In the genomic region with DNA sequence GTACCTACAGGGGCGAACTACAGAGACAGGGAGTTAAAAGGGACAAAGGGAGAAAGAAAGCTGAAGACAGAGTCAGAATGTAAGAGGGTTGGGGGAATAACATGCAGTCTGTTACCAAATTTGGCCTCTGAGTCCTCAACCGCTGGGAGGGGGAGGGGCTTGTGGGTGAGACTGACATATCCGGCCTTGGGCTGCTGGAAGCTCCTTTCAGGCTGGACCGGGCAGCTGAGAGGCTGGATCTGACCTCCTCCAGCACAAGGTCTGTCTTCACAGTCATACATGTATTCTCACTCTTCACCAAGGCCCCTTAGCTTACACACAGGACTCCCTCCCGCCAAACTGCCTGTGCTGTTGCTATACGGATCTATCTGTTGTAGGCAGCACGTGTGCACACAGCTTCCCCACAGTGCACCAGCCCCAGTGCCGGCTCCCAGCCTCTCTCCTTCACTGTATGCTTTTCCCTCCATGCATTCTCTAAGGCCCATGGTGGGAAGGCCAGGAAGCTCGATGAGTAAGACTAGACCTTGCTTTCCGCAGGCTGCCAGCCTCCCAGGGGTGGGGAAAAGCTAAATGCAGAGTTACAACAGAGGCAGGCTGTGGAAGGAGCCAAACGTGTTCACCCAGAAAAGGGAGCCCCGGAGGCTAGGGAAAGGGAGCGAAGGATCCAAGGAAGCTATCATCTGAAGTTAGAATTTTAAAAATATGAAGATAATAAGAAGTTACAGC, we compare ENCODE assay signal across 7 mouse cellular contexts. TPM values are rescaled to one million over a fixed set of nuclear protein-coding genes. Genes with fewer than 3 reads are reported as not detected.
DNase-seq lines count a peak whose midpoint lies in the region; ATAC-seq lines count a peak whose summit lies in the region.

No protein-coding gene starts in this region.

- peak; percentile 60 for DNase-seq in ES-E14 (ENCODE audit: low read depth, low spot score)
- DNase-seq in adrenal gland, adult 2 months: peak; percentile 89
- DNase-seq in forebrain, embryonic 14.5 days (ENCODE audit: low spot score): peak; percentile 8
- peak; percentile 47 to 54 for DNase-seq in thymus, postnatal 10 days (ENCODE audit: low spot score in 2 of 2)

- H3K4me1 ChIP-seq in ES-E14 (ENCODE audit: control insufficient read depth in 2 of 2, insufficient read depth in 2 of 2, low read length in 2 of 2, poor library complexity in 1 of 2): peaks cover 25 to 34% of the 10 kb centered on the region in 2 experiments
- peaks cover 18% of the 10 kb centered on the region for H3K4me1 ChIP-seq in forebrain, embryonic 14.5 days (ENCODE audit: control insufficient read depth, insufficient read depth, low read length)
- peaks cover 50% of the 10 kb centered on the region for H3K4me1 ChIP-seq in hindbrain, embryonic 13.5 days (replicated peaks)
- peaks cover 46% of the 10 kb centered on the region for H3K4me1 ChIP-seq in limb, embryonic 15.5 days
- peaks cover 40% of the 10 kb centered on the region for H3K4me1 ChIP-seq in midbrain, embryonic 16.5 days (ENCODE audit: control insufficient read depth, insufficient read depth, low read length)

- in situ Hi-C loops in ES-E14 (cut with MboI; ENCODE audit: low sequenced_read_pairs in 2 of 2, unreplicated experiment in 2 of 2): no loop called here

- no peaks in the 10 kb centered on the region for H3K27me3 ChIP-seq in forebrain, embryonic 14.5 days (replicated peaks; ENCODE audit: control insufficient read depth, insufficient read depth, low read length)
- H3K27me3 ChIP-seq in hindbrain, embryonic 13.5 days: no peaks in the 10 kb centered on the region
- no peaks in the 10 kb centered on the region for H3K27me3 ChIP-seq in limb, embryonic 15.5 days
- H3K27me3 ChIP-seq in midbrain, embryonic 16.5 days (ENCODE audit: control insufficient read depth, insufficient read depth, low read depth, low read length): no peaks in the 10 kb centered on the region

- peak overlapping the region; percentile 44 to 51 for H3K4me3 ChIP-seq in ES-E14 (ENCODE audit: insufficient read depth in 1 of 2, low read depth in 1 of 2, low read length in 2 of 2, poor library complexity in 1 of 2, severe bottlenecking in 1 of 2)
- no peak overlapping the region for H3K4me3 ChIP-seq in forebrain, embryonic 14.5 days (ENCODE audit: low read depth, low read length)
- H3K4me3 ChIP-seq in hindbrain, embryonic 13.5 days: peak overlapping the region; percentile 3; the same call in 1 of the 2 replicates
- peak overlapping the region; percentile 19 for H3K4me3 ChIP-seq in limb, embryonic 15.5 days
- H3K4me3 ChIP-seq in midbrain, embryonic 16.5 days (ENCODE audit: low read depth, low read length): no peak overlapping the region

- WGBS in forebrain, embryonic 14.5 days: 40% methylated on average over 13 of the region's 13 CpGs
- 24% methylated on average over 13 of the region's 13 CpGs for WGBS in hindbrain, embryonic 13.5 days
- WGBS in limb, embryonic 15.5 days: 16% methylated on average over 13 of the region's 13 CpGs
- WGBS in midbrain, embryonic 16.5 days: 39% methylated on average over 13 of the region's 13 CpGs

- no peaks in the 10 kb centered on the region for H3K9me3 ChIP-seq in ES-E14 (ENCODE audit: control insufficient read depth, insufficient read depth, low read depth, low read length)
- H3K9me3 ChIP-seq in forebrain, embryonic 14.5 days (replicated peaks; ENCODE audit: control insufficient read depth, low read length): no peaks in the 10 kb centered on the region
- H3K9me3 ChIP-seq in hindbrain, embryonic 13.5 days: no peaks in the 10 kb centered on the region
- H3K9me3 ChIP-seq in limb, embryonic 15.5 days: no peaks in the 10 kb centered on the region
- H3K9me3 ChIP-seq in midbrain, embryonic 16.5 days (replicated peaks; ENCODE audit: control insufficient read depth, low read length, poor library complexity, severe bottlenecking): no peaks in the 10 kb centered on the region

- peak overlapping the region; percentile 86 for H3K27ac ChIP-seq in ES-E14 (ENCODE audit: insufficient read depth, low read depth, low read length, poor library complexity, severe bottlenecking)
- no peak overlapping the region for H3K27ac ChIP-seq in forebrain, embryonic 14.5 days (ENCODE audit: low read depth, low read length)
- H3K27ac ChIP-seq in hindbrain, embryonic 13.5 days: peak overlapping the region; percentile 25; the same call in 1 of the 2 replicates
- H3K27ac ChIP-seq in limb, embryonic 15.5 days: peak overlapping the region; percentile 78
- no peak overlapping the region for H3K27ac ChIP-seq in midbrain, embryonic 16.5 days (ENCODE audit: low read length)

- no peak for ATAC-seq in forebrain, embryonic 14.5 days
- no peak for ATAC-seq in hindbrain, embryonic 13.5 days (ENCODE audit: low FRiP score)
- no peak for ATAC-seq in limb, embryonic 15.5 days (ENCODE audit: insufficient number of reproducible peaks, low FRiP score, low TSS enrichment, low read depth)
- ATAC-seq in midbrain, embryonic 16.5 days: no peak

- H3K4me2 ChIP-seq in forebrain, embryonic 14.5 days (ENCODE audit: low read length): peak overlapping the region; percentile 21
- H3K4me2 ChIP-seq in hindbrain, embryonic 13.5 days: peak overlapping the region; percentile 11
- H3K4me2 ChIP-seq in limb, embryonic 15.5 days: peak overlapping the region; percentile 39
- H3K4me2 ChIP-seq in midbrain, embryonic 16.5 days (ENCODE audit: low read length): no peak overlapping the region

- peaks cover 25% of the 10 kb centered on the region for H3K36me3 ChIP-seq in ES-E14 (ENCODE audit: control insufficient read depth, insufficient read depth, low read length, poor library complexity, severe bottlenecking)
- H3K36me3 ChIP-seq in forebrain, embryonic 14.5 days (ENCODE audit: control insufficient read depth, insufficient read depth, low read length): peaks cover 31% of the 10 kb centered on the region
- peaks cover 36% of the 10 kb centered on the region for H3K36me3 ChIP-seq in hindbrain, embryonic 13.5 days
- H3K36me3 ChIP-seq in limb, embryonic 15.5 days: peaks cover 44% of the 10 kb centered on the region
- H3K36me3 ChIP-seq in midbrain, embryonic 16.5 days (ENCODE audit: control insufficient read depth, insufficient read depth, low read length): peaks cover 16% of the 10 kb centered on the region

- H3K9ac ChIP-seq in ES-E14 (ENCODE audit: insufficient read depth, low read depth, low read length, poor library complexity, severe bottlenecking): peak overlapping the region; percentile 71
- peak overlapping the region; percentile 33; the same call in 1 of the 2 replicates for H3K9ac ChIP-seq in forebrain, embryonic 14.5 days (ENCODE audit: low read length)
- H3K9ac ChIP-seq in hindbrain, embryonic 13.5 days: peak overlapping the region; percentile 59
- H3K9ac ChIP-seq in limb, embryonic 15.5 days: no peak overlapping the region
- H3K9ac ChIP-seq in midbrain, embryonic 16.5 days (ENCODE audit: low read depth, low read length): 0 out of 2 replicates have a peak overlapping the region, but pooled peaks have one; percentile 35

RNA-seq across cellular contexts. Expression of a gene that starts 3.3 kb away (rescaled TPM):
- 51.0 and 55.2 TPM in 2 replicates for total RNA-seq in ES-E14 (2012; rRNA removed)
- total RNA-seq in adrenal gland, adult 2 months (2021): 100 to 1,000 TPM; 123 to 178 TPM
- 178 and 207 TPM in 2 replicates for polyA plus RNA-seq in adrenal gland, adult 2 months (2012; rRNA removed)
- polyA plus RNA-seq in forebrain, embryonic 14.5 days (2014; fragmentation: Nextera tagmentation; extraction: Ambion mirVana): 88.3 and 88.4 TPM in 2 replicates
- polyA plus RNA-seq in hindbrain, embryonic 13.5 days (2015; fragmentation: Nextera tagmentation; extraction: Ambion mirVana): 79.3 and 80.9 TPM in 2 replicates
- 87.9 and 96.8 TPM in 2 replicates for polyA plus RNA-seq in limb, embryonic 15.5 days (2015; fragmentation: Nextera tagmentation; extraction: Ambion mirVana)
- polyA plus RNA-seq in midbrain, embryonic 16.5 days (2015; fragmentation: Nextera tagmentation; extraction: Ambion mirVana): 83.4 and 83.7 TPM in 2 replicates

RNA-seq across cellular contexts. Expression of a gene that starts 3.7 kb away (rescaled TPM):
- 78.1 and 105 TPM in 2 replicates for total RNA-seq in ES-E14 (2012; rRNA removed)
- total RNA-seq in adrenal gland, adult 2 months (2021): 100 to 1,000 TPM; 167 to 207 TPM
- polyA plus RNA-seq in adrenal gland, adult 2 months (2012; rRNA removed): 132 and 174 TPM in 2 replicates
- 50.1 and 50.4 TPM in 2 replicates for polyA plus RNA-seq in forebrain, embryonic 14.5 days (2014; fragmentation: Nextera tagmentation; extraction: Ambion mirVana)
- polyA plus RNA-seq in hindbrain, embryonic 13.5 days (2015; fragmentation: Nextera tagmentation; extraction: Ambion mirVana): 64.5 and 66.2 TPM in 2 replicates
- polyA plus RNA-seq in limb, embryonic 15.5 days (2015; fragmentation: Nextera tagmentation; extraction: Ambion mirVana): 65.5 and 70.5 TPM in 2 replicates
- 59.3 and 62.9 TPM in 2 replicates for polyA plus RNA-seq in midbrain, embryonic 16.5 days (2015; fragmentation: Nextera tagmentation; extraction: Ambion mirVana)

RNA-seq across cellular contexts. Expression of a gene that starts 19.7 kb away (rescaled TPM):
- total RNA-seq in ES-E14 (2012; rRNA removed): 27.1 and 37.6 TPM in 2 replicates
- total RNA-seq in adrenal gland, adult 2 months (2021): 10 to 100 TPM; 47.1 to 50.7 TPM
- 50.1 and 57.4 TPM in 2 replicates for polyA plus RNA-seq in adrenal gland, adult 2 months (2012; rRNA removed)
- polyA plus RNA-seq in forebrain, embryonic 14.5 days (2014; fragmentation: Nextera tagmentation; extraction: Ambion mirVana): 10.4 and 22.2 TPM in 2 replicates
- polyA plus RNA-seq in hindbrain, embryonic 13.5 days (2015; fragmentation: Nextera tagmentation; extraction: Ambion mirVana): 29.0 and 31.5 TPM in 2 replicates
- polyA plus RNA-seq in limb, embryonic 15.5 days (2015; fragmentation: Nextera tagmentation; extraction: Ambion mirVana): 27.6 and 31.7 TPM in 2 replicates
- 15.2 and 22.5 TPM in 2 replicates for polyA plus RNA-seq in midbrain, embryonic 16.5 days (2015; fragmentation: Nextera tagmentation; extraction: Ambion mirVana)

RNA-seq across cellular contexts. Expression of a gene that starts 19.9 kb away (rescaled TPM):
- total RNA-seq in ES-E14 (2012; rRNA removed): 8.9 and 10.8 TPM in 2 replicates
- 10 to 100 TPM in 1 of 2 experiments, 1 to 10 TPM in 1; 6.8 to 13.0 TPM for total RNA-seq in adrenal gland, adult 2 months (2021)
- 13.4 and 13.9 TPM in 2 replicates for polyA plus RNA-seq in adrenal gland, adult 2 months (2012; rRNA removed)
- polyA plus RNA-seq in forebrain, embryonic 14.5 days (2014; fragmentation: Nextera tagmentation; extraction: Ambion mirVana): 39.2 and 42.3 TPM in 2 replicates
- 53.6 and 53.8 TPM in 2 replicates for polyA plus RNA-seq in hindbrain, embryonic 13.5 days (2015; fragmentation: Nextera tagmentation; extraction: Ambion mirVana)
- 19.2 and 21.9 TPM in 2 replicates for polyA plus RNA-seq in limb, embryonic 15.5 days (2015; fragmentation: Nextera tagmentation; extraction: Ambion mirVana)
- 61.3 and 61.9 TPM in 2 replicates for polyA plus RNA-seq in midbrain, embryonic 16.5 days (2015; fragmentation: Nextera tagmentation; extraction: Ambion mirVana)

RNA-seq across cellular contexts. Expression of a gene that starts 25.5 kb away (rescaled TPM):
- 0.48 and 0.49 TPM in 2 replicates for total RNA-seq in ES-E14 (2012; rRNA removed)
- 1 to 10 TPM; 1.2 to 3.0 TPM for total RNA-seq in adrenal gland, adult 2 months (2021)
- polyA plus RNA-seq in adrenal gland, adult 2 months (2012; rRNA removed): 0.94 and 1.5 TPM in 2 replicates
- 0.37 TPM in 1 of 2 replicates, not detected in the other for polyA plus RNA-seq in forebrain, embryonic 14.5 days (2014; fragmentation: Nextera tagmentation; extraction: Ambion mirVana)
- 2.6 TPM in 1 of 2 replicates, not detected in the other for polyA plus RNA-seq in hindbrain, embryonic 13.5 days (2015; fragmentation: Nextera tagmentation; extraction: Ambion mirVana)
- 2.0 and 7.0 TPM in 2 replicates for polyA plus RNA-seq in limb, embryonic 15.5 days (2015; fragmentation: Nextera tagmentation; extraction: Ambion mirVana)
- 1.1 TPM in 1 of 2 replicates, not detected in the other for polyA plus RNA-seq in midbrain, embryonic 16.5 days (2015; fragmentation: Nextera tagmentation; extraction: Ambion mirVana)

Comparison
In these comparisons a context has a peak if more than half of its experiments do, and no peak if none do; other contexts are left out.
1. DNase-seq: peak in every context shown above with its lines; median percentile 89 in adrenal gland, adult 2 months; 60 in ES-E14; 50 in thymus, postnatal 10 days; 8 in forebrain, embryonic 14.5 days.
2. H3K27ac ChIP-seq: peak in ES-E14 (single experiment), hindbrain, embryonic 13.5 days (single experiment) and limb, embryonic 15.5 days (single experiment); none in forebrain, embryonic 14.5 days (single experiment) and midbrain, embryonic 16.5 days (single experiment).
3. H3K4me3 ChIP-seq: peak in ES-E14 (2 of 2), hindbrain, embryonic 13.5 days (single experiment) and limb, embryonic 15.5 days (single experiment); none in forebrain, embryonic 14.5 days (single experiment) and midbrain, embryonic 16.5 days (single experiment).